Comparison of ENCODE assay signal across 15 mouse cellular contexts in the genomic region with DNA sequence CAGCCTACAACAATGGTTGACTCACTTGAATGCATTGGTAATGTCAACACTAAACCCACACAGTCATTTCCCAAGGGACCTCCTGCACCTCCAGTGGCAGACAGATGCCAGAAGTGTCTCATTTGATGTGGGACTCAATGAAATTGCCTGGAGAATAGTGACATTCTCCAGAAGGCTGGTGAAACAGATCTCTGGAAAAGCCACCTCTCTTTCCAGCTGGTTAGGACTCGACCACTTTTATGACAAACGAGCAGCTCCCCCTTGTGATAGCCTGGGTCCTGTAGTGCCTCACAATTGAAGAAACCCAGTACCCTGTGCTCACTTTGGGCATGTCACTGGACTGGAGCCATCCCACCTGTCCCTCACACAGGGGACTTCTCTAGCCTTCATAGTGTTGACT.
A peak's percentile ranks its signal among the peaks of the same experiment; 100 is the strongest.
DNase-seq lines count a peak whose midpoint lies in the region; ATAC-seq and TF ChIP-seq lines count a peak whose summit lies in the region.
"Had no signal": no experiment of that assay in that cellular context is flagged by ENCODE, and none has a peak within 500 bp of the region (broad histone marks: within the 10 kb centered on the region; RNA-seq: fewer than 3 reads in every experiment).

No protein-coding gene starts in this region.

- no peak overlapping the region for H3K9ac ChIP-seq in heart, postnatal 0 days (replicated peaks; ENCODE audit: low read depth, low read length)
- H3K9ac ChIP-seq in lung, embryonic 16.5 days (ENCODE audit: low read length), result no peak overlapping the region
- no peak overlapping the region for H3K9ac ChIP-seq in limb, embryonic 14.5 days (ENCODE audit: low read depth, low read length, severe bottlenecking)
- no peak overlapping the region for H3K9ac ChIP-seq in forebrain, embryonic 12.5 days
- H3K9ac ChIP-seq: heart, embryonic 13.5 days; liver, embryonic 15.5 days; midbrain, embryonic 13.5 days had no signal

- 0% methylated on average over 2 of the region's 2 CpGs for WGBS in heart, postnatal 0 days
- 11% methylated on average over 2 of the region's 2 CpGs for WGBS in heart, embryonic 10.5 days
- whole genome bisulfite sequencing in lung, embryonic 16.5 days, result 21% methylated on average over 2 of the region's 2 CpGs
- 27% methylated on average over 2 of the region's 2 CpGs for WGBS in lung, adult 2 months
- 41% methylated on average over 2 of the region's 2 CpGs for WGBS in embryonic facial prominence, embryonic 10.5 days
- WGBS in limb, embryonic 14.5 days, result 8% methylated on average over 2 of the region's 2 CpGs
- WGBS in forebrain, embryonic 12.5 days, result 56% methylated on average over 2 of the region's 2 CpGs

- no peak for TF ChIP-seq EP300 in heart, postnatal 0 days (IDR thresholded peaks at IDR 0.05; ENCODE audit: low read depth)

- peak; percentile 26 for DNase-seq in heart, postnatal 0 days (ENCODE audit: low spot score)
- no peak for DNase-seq in heart, embryonic 10.5 days (ENCODE audit: low spot score)
- no peak for DNase-seq in lung, adult 2 months
- DNase-seq in embryonic facial prominence, embryonic 10.5 days (ENCODE audit: low spot score), result no peak
- DNase-seq in limb, embryonic 14.5 days (ENCODE audit: low spot score), result peak; percentile 63
- DNase-seq: adrenal gland, postnatal 36 days; cerebellum, adult 8-10 months had no signal

- H3K4me1 ChIP-seq in heart, postnatal 0 days (ENCODE audit: control insufficient read depth, insufficient read depth), result peaks cover 2% of the 10 kb centered on the region; the same call in 1 of the 2 replicates
- H3K4me1 ChIP-seq in heart, embryonic 10.5 days, result peaks cover 37% of the 10 kb centered on the region
- peaks cover 5% of the 10 kb centered on the region for H3K4me1 ChIP-seq in lung, embryonic 16.5 days (replicated peaks; ENCODE audit: control insufficient read depth, insufficient read depth, low read length)
- no peaks in the 10 kb centered on the region for H3K4me1 ChIP-seq in lung, adult 2 months (ENCODE audit: control insufficient read depth, insufficient read depth, low read length)
- H3K4me1 ChIP-seq in embryonic facial prominence, embryonic 10.5 days, result peaks cover 36% of the 10 kb centered on the region
- H3K4me1 ChIP-seq in limb, embryonic 14.5 days (ENCODE audit: control insufficient read depth, insufficient read depth, low read length), result peaks cover 10% of the 10 kb centered on the region
- H3K4me1 ChIP-seq in forebrain, embryonic 12.5 days, result peaks cover 22% of the 10 kb centered on the region
- H3K4me1 ChIP-seq: liver, embryonic 15.5 days had no signal

- H3K27me3 ChIP-seq in heart, postnatal 0 days (ENCODE audit: control insufficient read depth, insufficient read depth, low read length), result no peaks in the 10 kb centered on the region; the same call in 1 of the 2 replicates
- H3K27me3 ChIP-seq in heart, embryonic 10.5 days (ENCODE audit: insufficient read depth, poor library complexity, severe bottlenecking), result peaks cover 42% of the 10 kb centered on the region
- no peaks in the 10 kb centered on the region for H3K27me3 ChIP-seq in lung, embryonic 16.5 days (ENCODE audit: control insufficient read depth, insufficient read depth, low read depth, low read length)
- 0 out of 2 replicates have a peak, but pooled peaks cover 4% of the 10 kb centered on the region for H3K27me3 ChIP-seq in embryonic facial prominence, embryonic 10.5 days (replicated peaks; ENCODE audit: low read depth, poor library complexity, severe bottlenecking)
- no peaks in the 10 kb centered on the region for H3K27me3 ChIP-seq in limb, embryonic 14.5 days (ENCODE audit: control insufficient read depth, insufficient read depth, low read length)
- H3K27me3 ChIP-seq in forebrain, embryonic 12.5 days, result no peaks in the 10 kb centered on the region
- H3K27me3 ChIP-seq: liver, embryonic 15.5 days; midbrain, embryonic 13.5 days had no signal

- H3K4me2 ChIP-seq in heart, postnatal 0 days (ENCODE audit: low read depth, low read length), result no peak overlapping the region
- no peak overlapping the region for H3K4me2 ChIP-seq in lung, embryonic 16.5 days (ENCODE audit: low read depth, low read length)
- no peak overlapping the region for H3K4me2 ChIP-seq in limb, embryonic 14.5 days (replicated peaks; ENCODE audit: low read depth, low read length, severe bottlenecking)
- H3K4me2 ChIP-seq in forebrain, embryonic 12.5 days, result no peak overlapping the region
- H3K4me2 ChIP-seq: heart, embryonic 13.5 days; liver, embryonic 15.5 days; midbrain, embryonic 13.5 days had no signal

- ATAC-seq in heart, postnatal 0 days (ENCODE audit: insufficient read depth, low read depth), result peak; percentile 44
- ATAC-seq in lung, embryonic 16.5 days (ENCODE audit: low read depth), result peak; percentile 56
- ATAC-seq in limb, embryonic 14.5 days (ENCODE audit: low FRiP score, low read depth), result no peak; the same call in 1 of the 2 replicates
- no peak for ATAC-seq in megakaryocyte progenitor cell, adult 5-6 weeks (replicated peaks; ENCODE audit: poor library complexity)
- ATAC-seq in forebrain, embryonic 12.5 days (ENCODE audit: low FRiP score), result no peak
- ATAC-seq: CD4-positive, CD25-positive, alpha-beta regulatory T cell, adult 4 months had no signal

- no peak for TF ChIP-seq POLR2A in lung, adult 2 months (IDR thresholded peaks at IDR 0.05; ENCODE audit: borderline replicate concordance, extremely low read depth, low read depth, low read length)
- TF ChIP-seq POLR2A in limb, embryonic 14.5 days (IDR thresholded peaks at IDR 0.05; ENCODE audit: borderline replicate concordance, extremely low read depth, insufficient read depth, insufficient read length), result no peak

- peak; percentile 43 for TF ChIP-seq CTCF in heart, postnatal 0 days (IDR thresholded peaks at IDR 0.05; ENCODE audit: low read depth)
- TF ChIP-seq CTCF in lung, adult 2 months (IDR thresholded peaks at IDR 0.05; ENCODE audit: insufficient read depth, low read length), result no peak

- H3K36me3 ChIP-seq in heart, postnatal 0 days (replicated peaks; ENCODE audit: control insufficient read depth, insufficient read depth, low read length), result no peaks in the 10 kb centered on the region
- no peaks in the 10 kb centered on the region for H3K36me3 ChIP-seq in heart, embryonic 10.5 days
- H3K36me3 ChIP-seq in lung, embryonic 16.5 days (ENCODE audit: control insufficient read depth, insufficient read depth, low read length), result no peaks in the 10 kb centered on the region
- no peaks in the 10 kb centered on the region for H3K36me3 ChIP-seq in embryonic facial prominence, embryonic 10.5 days (replicated peaks)
- H3K36me3 ChIP-seq in limb, embryonic 14.5 days (ENCODE audit: control insufficient read depth, insufficient read depth, low read length), result no peaks in the 10 kb centered on the region
- no peaks in the 10 kb centered on the region for H3K36me3 ChIP-seq in forebrain, embryonic 12.5 days (replicated peaks)
- H3K36me3 ChIP-seq: heart, embryonic 13.5 days; liver, embryonic 15.5 days; midbrain, embryonic 13.5 days had no signal

- H3K4me3 ChIP-seq in heart, postnatal 0 days (ENCODE audit: low read depth, low read length), result no peak overlapping the region
- H3K4me3 ChIP-seq in heart, embryonic 10.5 days, result no peak overlapping the region
- H3K4me3 ChIP-seq in lung, embryonic 16.5 days (ENCODE audit: low read length), result no peak overlapping the region
- H3K4me3 ChIP-seq in lung, adult 2 months (replicated peaks; ENCODE audit: extremely low read depth, low read depth, low read length), result no peak overlapping the region
- H3K4me3 ChIP-seq in embryonic facial prominence, embryonic 10.5 days, result no peak overlapping the region
- H3K4me3 ChIP-seq in limb, embryonic 14.5 days (replicated peaks; ENCODE audit: low read length), result no peak overlapping the region
- no peak overlapping the region for H3K4me3 ChIP-seq in forebrain, embryonic 12.5 days (replicated peaks)
- H3K4me3 ChIP-seq: erythroblast, embryonic 14.5 days; heart, embryonic 13.5 days; liver, embryonic 15.5 days; midbrain, embryonic 13.5 days had no signal

- H3K9me3 ChIP-seq in heart, postnatal 0 days (replicated peaks; ENCODE audit: control insufficient read depth, low read length), result no peaks in the 10 kb centered on the region
- H3K9me3 ChIP-seq in heart, embryonic 10.5 days, result no peaks in the 10 kb centered on the region
- no peaks in the 10 kb centered on the region for H3K9me3 ChIP-seq in lung, embryonic 16.5 days (ENCODE audit: control insufficient read depth, low read length)
- H3K9me3 ChIP-seq in embryonic facial prominence, embryonic 10.5 days, result no peaks in the 10 kb centered on the region
- H3K9me3 ChIP-seq in limb, embryonic 14.5 days (ENCODE audit: control insufficient read depth, low read length), result no peaks in the 10 kb centered on the region
- H3K9me3 ChIP-seq in forebrain, embryonic 12.5 days, result no peaks in the 10 kb centered on the region
- H3K9me3 ChIP-seq: heart, embryonic 13.5 days; liver, embryonic 15.5 days; midbrain, embryonic 13.5 days had no signal

- no peak overlapping the region for H3K27ac ChIP-seq in heart, postnatal 0 days (ENCODE audit: low read depth)
- no peak overlapping the region for H3K27ac ChIP-seq in heart, embryonic 10.5 days
- no peak overlapping the region for H3K27ac ChIP-seq in lung, embryonic 16.5 days (ENCODE audit: low read length)
- 0 out of 2 replicates have a peak overlapping the region, but pooled peaks have one; percentile 10 for H3K27ac ChIP-seq in embryonic facial prominence, embryonic 10.5 days (replicated peaks)
- H3K27ac ChIP-seq in limb, embryonic 14.5 days (replicated peaks; ENCODE audit: low read depth, low read length), result no peak overlapping the region
- H3K27ac ChIP-seq in forebrain, embryonic 12.5 days, result no peak overlapping the region
- H3K27ac ChIP-seq: heart, embryonic 13.5 days; liver, embryonic 15.5 days; midbrain, embryonic 13.5 days had no signal

Comparison
In these comparisons a context has a peak if more than half of its experiments do, and no peak if none do; other contexts are left out.
1. DNase-seq: peak in heart, postnatal 0 days (single experiment) and limb, embryonic 14.5 days (single experiment); none in heart, embryonic 10.5 days (single experiment), lung, adult 2 months (single experiment) and embryonic facial prominence, embryonic 10.5 days (single experiment).
2. ATAC-seq: peak in heart, postnatal 0 days (single experiment) and lung, embryonic 16.5 days (single experiment); none in limb, embryonic 14.5 days (single experiment), megakaryocyte progenitor cell, adult 5-6 weeks (single experiment) and forebrain, embryonic 12.5 days (single experiment).